Mouse (Mus musculus) thymus, postnatal 0 days (tissue): ENCODE data around the gene BC048562. TPM values are rescaled to one million over a fixed set of nuclear protein-coding genes. Genes with fewer than 3 reads are reported as not detected.

Experiments
- DNase-seq: peaks from one replicate; pipeline ENCODE4 v3.0.0-alpha.2; 2015; ENCODE audit warnings: low spot score
- polyA plus RNA-seq: library from polyadenylated mRNA; unstranded; fragments of >200 nt; fragmentation: Nextera tagmentation; extraction: Ambion mirVana; gene quantifications from 2 replicates; pipeline ENCODE4 v1.2.1, GENCODE M21; 2015

BC048562 gene
- polyA plus RNA-seq, 1 experiment from 2014 or later: not detected

DNA sequence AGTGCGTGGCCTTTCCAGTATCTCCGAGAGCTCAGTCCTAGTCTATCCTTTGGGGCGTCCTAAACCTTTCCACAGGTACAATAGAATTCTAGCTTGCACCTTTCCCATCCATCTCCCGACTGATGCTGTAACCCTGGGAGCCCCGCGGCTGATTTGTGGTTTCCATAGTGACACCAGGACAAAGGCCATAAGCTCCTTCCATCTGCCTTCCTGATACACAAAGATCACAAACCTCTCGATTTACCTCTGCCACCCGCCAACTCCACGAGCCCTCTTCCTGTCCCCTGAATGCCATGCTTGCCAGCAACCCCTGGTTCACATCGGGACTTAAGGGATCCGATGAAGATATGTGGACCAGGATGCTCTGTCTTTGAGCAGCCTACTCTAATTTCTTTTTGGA lies 43.0 kb downstream of the BC048562 start:
- no peak for DNase-seq

DNA sequence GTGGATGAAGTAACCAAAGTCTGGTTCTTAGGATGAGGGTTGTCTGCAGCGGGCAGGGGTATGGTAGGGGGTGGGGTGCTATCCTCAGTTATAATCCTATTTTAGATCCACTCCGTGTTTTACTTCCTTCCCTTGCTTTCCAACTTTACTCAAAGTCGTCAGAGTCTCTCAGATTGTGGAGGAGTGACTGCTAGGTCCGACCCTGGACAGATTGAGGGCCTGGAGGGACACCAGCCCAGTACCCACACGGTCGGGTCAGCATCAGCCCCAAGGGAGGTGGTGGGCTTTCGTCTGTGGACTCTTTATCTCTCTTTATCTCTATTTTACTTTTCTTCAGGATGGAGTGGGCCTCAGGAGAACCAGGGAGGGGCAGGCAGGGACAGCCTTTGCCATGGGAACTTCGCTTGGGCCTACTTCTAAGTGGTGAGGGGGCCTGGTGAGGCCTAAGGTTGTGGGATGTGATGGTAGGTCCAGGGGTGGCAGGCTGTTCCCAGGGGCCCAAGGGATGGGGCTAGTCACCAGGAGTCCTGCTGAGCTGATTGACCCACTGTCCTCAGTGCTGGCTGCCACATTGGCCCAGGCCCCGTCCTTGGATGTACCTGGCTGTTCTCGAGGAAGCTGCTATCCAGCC lies 43.6 kb downstream of the BC048562 start, which contains the start of gene Lamb2:
Gene Lamb2 (plus strand): TSS at position 16 of the 631 bp plus-strand sequence.
- peak; percentile 50 for DNase-seq

DNA sequence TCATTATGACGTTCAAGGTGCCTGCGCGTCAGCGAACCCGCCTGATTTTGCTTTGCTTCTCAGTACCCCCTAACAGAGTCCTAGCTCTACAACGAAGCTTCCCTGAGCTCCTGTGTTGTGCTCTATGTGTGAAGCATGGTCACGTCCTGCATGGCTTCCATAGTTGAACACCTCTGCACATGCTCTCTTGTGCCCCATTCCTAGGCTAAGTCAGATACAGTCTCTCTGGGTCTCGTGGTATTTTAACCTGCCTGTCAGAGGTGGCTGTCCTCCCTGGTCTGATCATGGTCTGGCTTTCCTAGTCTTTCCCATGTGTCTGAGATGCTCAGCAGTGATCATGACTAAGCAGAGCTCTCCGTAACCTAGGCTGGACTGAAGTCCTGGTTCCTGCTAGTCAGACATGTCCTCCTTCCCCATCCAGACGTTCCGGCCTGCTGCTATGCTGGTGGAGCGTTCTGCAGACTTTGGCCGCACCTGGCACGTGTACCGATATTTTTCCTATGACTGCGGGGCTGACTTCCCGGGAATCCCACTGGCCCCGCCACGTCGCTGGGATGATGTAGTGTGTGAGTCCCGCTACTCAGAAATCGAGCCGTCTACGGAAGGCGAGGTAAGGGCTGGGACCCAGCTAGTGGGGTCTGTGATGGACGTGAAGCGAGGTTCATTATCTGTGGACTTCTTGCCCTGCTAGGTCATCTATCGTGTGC lies 44.7 kb downstream of the BC048562 start:
- no peak for DNase-seq

DNA sequence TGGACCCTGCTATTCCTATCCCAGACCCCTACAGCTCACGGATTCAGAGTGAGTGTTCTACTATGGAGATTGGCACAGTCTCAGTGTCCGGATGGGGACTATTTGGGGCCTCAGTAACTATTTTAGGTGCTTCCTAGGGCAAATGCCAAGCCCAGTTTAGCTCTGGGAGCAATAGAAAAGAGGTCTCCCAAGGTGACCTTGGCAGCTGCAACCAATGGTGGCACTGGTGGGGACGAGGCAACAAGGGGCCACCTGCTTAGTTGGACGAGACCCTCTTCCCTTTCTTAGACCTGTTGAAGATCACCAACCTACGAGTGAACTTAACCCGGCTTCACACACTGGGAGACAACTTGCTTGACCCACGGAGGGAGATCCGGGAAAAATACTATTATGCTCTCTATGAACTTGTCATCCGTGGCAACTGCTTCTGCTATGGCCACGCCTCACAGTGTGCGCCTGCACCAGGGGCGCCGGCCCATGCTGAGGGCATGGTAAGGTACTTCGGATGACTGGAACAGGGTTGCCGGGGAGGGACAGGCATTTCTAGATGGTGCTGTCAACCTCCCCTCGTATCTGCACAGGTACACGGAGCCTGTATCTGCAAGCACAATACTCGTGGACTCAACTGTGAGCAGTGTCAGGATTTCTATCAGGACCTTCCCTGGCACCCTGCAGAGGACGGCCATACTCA lies 45.4 kb downstream of the BC048562 start:
- DNase-seq: no peak

DNA sequence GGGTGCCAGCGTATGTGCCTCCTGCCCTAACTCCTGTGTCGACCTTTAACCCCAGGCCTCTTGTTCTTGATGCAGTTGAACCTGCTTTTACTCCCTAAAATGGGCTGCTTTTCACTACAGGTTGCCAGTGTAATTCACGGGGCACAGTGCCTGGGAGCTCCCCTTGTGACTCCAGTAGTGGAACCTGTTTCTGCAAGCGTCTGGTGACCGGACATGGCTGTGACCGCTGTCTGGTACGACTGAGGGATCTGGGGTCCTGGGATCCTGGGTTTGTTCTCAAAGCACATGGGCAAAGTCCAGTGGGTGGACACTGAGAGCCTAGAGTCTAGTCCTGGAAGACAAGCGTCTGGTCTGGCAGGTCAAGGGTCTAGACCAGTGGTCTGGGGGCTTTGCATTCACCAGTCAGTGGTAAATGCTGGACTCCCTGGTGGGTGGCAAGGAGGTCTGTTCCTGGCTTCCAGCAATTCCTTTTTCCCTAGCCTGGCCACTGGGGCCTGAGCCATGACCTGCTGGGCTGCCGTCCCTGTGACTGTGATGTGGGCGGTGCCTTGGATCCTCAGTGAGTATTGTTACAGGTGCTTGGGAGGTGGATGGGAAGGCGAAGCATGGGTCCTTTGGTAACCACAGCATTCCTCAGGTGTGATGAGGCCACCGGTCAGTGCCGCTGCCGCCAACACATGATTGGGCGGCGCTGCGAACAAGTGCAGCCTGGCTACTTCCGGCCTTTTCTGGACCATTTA lies 46.9 kb downstream of the BC048562 start:
- no peak for DNase-seq

DNA sequence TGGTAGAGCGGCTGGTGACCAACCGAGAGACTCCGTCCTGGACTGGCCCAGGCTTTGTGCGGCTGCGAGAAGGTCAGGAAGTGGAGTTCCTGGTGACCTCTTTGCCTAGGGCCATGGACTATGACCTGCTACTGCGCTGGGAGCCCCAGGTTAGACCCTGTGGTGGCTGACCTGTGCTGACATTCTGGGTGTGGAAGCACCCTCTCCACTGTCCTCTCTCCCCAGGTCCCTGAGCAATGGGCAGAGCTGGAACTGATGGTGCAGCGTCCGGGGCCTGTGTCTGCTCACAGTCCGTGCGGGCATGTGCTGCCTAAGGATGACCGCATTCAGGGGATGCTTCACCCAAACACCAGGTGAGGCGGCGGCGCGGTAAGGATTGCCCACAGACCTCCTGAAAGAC lies 47.7 kb downstream of the BC048562 start:
- DNase-seq: no peak

DNA sequence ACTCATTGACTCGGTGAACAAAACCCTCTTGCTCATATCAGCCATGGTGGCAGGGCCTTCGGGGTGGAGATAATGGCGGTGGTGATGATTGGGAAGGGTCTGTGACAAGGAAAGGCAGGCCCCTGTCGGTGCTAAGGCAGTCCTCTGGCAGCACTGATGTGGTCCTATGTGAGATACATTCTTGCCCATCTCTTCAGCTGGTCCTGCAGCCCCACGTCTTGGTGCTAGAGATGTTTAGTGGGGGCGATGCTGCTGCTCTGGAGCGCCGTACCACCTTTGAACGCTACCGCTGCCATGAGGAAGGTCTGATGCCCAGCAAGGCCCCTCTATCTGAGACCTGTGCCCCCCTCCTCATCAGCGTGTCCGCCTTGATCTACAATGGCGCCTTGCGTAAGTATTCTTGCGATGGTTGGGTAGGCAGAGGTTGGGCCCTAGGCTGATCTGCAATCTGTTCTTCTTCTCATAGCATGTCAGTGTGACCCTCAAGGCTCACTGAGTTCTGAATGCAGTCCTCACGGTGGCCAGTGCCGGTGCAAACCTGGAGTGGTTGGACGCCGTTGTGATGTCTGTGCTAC lies 49.1 kb downstream of the BC048562 start:
- no peak for DNase-seq

DNA sequence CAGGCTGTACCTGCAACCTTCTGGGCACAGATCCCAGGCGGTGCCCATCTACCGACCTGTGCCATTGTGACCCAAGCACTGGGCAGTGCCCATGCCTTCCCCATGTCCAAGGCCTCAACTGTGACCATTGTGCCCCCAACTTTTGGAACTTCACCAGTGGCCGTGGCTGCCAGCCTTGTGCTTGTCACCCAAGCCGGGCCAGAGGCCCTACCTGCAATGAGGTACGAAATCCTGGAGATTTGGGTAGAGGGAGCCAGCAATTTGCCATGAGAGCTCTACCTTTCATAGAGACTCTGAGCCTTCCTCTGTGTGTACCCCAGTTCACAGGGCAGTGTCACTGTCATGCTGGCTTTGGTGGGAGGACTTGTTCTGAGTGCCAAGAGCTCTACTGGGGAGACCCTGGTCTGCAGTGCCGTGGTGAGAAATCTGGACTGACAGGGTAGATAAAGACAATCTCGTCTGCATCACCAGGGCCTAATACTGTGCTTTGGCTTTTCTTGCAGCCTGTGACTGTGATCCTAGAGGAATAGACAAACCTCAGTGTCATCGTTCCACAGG lies 50.8 kb downstream of the BC048562 start:
- no peak for DNase-seq

DNA sequence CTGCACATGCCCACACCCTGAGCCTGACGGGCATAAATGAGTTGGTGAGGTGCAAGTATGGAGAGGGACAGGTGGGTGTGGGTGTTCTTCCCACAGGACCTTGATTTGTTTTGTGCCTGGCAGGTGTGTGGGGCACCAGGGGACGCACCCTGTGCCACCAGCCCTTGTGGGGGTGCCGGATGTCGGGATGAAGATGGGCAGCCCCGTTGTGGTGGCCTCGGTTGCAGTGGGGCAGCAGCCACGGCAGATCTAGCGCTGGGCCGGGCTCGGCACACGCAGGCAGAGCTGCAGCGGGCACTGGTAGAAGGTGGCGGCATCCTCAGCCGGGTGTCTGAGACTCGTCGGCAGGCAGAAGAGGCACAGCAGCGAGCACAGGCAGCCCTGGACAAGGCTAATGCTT lies 52.1 kb downstream of the BC048562 start:
- no peak for DNase-seq

DNA sequence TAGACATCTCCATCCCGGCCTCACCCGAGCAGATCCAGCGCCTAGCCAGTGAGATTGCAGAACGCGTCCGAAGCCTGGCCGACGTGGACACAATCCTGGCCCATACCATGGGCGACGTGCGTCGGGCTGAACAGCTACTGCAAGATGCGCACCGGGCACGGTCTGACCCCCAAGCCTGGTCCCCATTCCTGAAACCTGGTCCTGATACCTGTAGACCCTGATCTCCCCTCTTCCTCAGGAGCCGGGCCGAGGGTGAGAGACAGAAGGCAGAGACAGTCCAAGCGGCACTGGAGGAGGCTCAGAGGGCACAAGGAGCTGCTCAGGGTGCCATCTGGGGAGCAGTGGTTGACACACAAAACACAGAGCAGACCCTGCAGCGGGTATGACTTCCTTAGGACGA lies 52.9 kb downstream of the BC048562 start:
- no peak for DNase-seq

DNA sequence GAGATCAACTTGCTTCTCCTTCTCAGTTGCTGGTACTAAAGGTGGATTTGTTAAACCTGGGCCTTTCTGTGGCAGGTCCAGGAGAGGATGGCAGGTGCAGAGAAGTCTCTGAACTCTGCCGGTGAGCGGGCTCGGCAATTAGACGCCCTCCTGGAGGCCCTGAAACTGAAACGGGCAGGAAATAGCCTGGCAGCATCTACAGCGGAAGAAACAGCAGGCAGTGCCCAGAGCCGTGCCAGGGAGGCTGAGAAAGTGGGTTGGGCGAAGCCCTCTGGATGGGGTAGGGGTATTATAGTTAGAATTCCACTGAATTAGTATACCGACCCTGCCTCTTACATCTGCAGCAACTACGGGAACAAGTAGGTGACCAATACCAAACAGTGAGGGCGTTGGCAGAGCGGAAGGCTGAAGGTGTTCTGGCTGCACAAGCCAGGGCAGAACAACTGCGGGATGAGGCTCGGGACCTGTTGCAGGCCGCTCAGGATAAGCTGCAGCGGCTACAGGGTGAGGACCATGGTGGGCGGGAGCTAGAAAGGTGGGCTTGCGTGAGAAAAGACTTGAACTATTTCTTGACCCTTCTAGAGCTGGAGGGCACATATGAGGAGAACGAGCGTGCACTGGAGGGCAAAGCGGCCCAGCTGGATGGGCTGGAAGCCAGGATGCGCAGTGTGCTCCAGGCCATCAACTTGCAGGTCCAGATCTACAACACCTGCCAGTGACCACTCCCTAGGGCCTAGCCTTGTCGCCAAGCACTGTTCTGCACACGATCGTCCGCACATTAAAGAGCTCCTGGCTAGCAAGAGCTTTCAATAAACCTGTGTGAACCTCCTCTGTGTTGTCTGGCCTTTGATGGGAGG lies 53.6 kb downstream of the BC048562 start:
- no peak for DNase-seq

DNA sequence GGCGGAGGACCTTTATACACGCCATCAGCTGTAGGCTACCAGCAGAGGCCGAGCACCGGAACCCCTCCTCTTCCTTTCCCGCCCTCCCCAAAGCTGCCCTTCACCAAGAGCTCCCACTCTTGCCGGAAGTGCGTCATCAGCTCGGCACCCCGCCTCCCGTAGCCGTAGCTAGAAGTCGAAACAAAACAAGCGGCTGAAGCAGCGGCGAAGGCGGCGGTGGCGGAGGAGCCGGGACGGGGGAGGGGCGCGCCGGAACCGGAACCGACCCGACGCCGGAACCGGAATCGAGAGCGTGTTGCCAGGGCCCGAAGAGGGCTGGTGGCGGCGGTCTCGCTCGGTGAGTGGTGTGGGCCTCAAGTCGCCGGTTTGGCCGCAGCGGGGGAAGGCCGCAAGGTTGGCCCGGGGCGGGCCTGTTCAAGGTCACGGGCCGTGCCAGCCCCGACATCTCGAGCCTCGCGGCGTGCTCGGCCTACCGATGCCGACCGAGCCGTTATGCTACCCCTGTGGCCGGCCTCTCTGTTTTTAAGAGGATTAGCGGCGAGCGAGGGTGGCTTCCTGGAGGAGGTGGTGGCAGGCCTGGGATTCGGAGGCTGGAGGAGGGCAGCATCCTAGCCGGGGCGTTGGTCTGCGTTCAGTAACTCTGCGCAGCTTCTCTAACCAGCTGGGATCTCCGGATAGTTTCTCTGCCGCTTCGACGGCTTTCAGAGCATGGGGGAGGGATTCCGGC lies 54.4 kb downstream of the BC048562 start, which contains the start of gene Usp19:
Gene Usp19 (plus strand): TSS at position 44 of the 727 bp plus-strand sequence.
- DNase-seq: peak; percentile 96

DNA sequence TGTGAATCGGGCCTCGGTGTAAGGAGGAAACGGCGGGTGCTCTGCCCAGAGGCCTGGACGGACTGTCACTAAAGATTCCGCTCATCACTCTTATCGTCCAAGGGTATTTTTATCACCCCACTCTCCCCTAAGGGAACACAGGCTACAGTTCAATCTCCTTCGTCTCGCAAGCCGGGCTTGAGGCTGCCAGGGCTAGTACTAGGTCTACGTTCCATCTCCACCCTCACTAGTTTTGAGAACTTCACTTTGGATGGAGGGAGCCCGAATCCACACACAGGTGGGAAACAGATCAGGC lies 55.0 kb downstream of the BC048562 start:
- DNase-seq: no peak

DNA sequence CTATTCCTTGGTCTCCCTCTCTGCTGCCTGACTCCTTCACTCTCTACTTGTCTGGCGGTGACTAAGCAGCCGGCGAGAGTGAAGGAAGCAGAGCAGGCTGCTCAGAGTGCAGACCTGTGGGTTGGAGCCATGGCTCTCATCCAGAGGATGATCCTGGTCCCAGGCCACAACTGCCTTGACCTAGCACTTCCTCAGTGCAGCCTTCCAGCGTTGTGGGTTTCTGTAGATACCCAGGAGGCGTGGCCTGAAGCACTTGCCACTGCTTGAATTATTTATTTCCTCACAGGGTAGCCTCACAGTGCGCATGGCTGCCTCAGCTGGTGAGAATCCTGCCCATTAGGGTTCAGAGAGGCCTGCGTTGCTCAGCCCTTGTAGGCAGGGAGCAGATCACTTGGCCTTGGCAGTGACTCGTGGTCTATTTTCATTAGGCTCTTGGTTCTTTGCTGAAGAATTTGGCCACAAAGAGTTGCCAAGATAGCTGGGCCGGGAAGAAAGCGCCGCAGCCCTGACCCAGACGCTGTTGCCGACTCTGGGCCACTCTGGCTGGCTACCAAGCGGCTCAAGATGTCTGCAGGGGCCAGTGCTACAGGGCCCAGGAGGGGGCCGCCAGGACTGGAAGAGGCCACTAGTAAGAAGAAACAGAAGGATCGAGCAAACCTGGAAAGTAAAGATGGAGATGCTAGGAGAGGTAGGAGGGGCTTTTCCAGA lies 55.9 kb downstream of the BC048562 start:
- no peak for DNase-seq

DNA sequence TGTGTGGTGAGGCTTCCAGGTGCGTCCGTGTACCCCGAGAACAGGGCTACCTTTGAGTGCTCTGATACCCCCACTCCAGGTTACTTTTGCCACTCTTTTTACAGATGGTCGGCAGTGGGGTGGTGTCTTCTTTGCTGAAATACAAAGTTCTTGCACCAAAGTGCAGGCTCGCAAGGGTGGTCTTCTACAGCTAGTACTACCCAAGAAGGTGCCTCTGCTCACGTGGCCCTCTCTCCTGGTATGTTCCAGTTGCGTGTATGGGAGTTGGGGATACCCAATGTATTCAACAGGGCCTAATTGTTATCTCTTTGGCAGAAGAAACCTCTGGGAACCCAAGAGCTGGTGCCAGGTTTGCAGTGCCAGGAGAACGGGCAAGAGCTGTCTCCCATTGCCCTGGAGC lies 57.0 kb downstream of the BC048562 start:
- DNase-seq: no peak

DNA sequence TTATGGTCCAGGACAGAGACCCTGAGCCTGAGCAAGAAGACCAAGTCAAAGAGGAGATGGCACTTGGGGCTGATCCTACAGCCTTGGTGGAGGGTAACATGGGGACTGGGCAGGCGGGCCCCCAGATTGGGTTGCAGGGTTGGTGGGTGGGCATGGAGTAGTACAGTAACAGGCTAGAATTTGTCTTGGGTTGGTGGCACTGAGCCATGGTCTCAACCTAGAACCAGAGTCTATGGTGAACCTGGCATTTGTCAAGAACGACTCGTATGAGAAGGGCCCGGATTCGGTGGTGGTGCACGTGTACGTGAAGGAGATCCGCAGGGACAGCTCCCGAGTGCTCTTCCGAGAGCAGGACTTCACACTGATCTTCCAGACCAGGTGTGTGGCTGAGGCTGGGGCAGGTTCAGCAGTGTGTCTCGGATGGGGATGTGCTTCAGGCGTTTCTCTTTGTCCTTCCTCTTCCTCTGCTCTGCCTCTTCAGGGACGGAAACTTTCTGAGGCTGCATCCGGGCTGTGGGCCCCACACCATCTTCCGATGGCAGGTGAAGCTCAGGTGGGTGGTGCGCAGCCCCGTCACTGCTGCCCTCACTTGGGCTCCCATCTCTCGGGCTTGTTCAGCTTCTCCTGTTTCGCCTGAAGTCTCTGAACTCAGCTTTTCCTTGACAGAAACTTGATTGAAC lies 58.0 kb downstream of the BC048562 start:
- DNase-seq: no peak

DNA sequence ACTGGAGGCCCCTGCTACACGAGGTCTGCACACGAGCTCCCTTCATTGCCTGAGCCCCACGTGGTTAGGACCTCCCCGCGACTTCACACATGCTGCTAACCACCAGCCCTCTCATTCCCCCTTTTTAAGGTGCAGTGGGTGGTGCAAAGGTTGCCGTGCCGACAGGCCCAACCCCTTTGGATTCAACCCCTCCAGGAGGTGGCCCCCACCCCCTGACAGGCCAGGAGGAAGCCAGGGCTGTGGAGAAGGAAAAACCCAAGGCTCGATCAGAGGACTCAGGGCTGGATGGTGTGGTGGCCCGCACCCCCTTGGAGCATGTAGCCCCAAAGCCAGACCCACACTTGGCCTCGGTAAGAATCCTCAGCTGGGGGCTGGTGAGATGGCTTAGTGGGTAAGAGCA lies 58.6 kb downstream of the BC048562 start:
- no peak for DNase-seq
